Mouse (Mus musculus) CH12.LX (cell line): Measurements from ENCODE around the gene Eif2b5. TPM values are rescaled to one million over a fixed set of nuclear protein-coding genes. Genes with fewer than 3 reads are reported as not detected.

Experiments
- DNase-seq: peaks from one replicate; pipeline ENCODE4 v3.0.0-alpha.2; 2013; ENCODE audit errors: extremely low read depth
- H3K27ac ChIP-seq: 2 replicates; pipeline ENCODE4 v1.5.1; 2012; ENCODE audit warnings: low read depth, mild to moderate bottlenecking, control low read depth, moderate library complexity; ENCODE audit not compliant: insufficient read depth
- H3K27me3 ChIP-seq: replicated peaks from 2 replicates; pipeline ENCODE3; 2012; ENCODE audit warnings: inconsistent platforms
- H3K36me3 ChIP-seq, 2 experiments: replicated peaks in 1 of 2; 2 replicates each; pipeline versions ENCODE3 to v1.6.1; 2012; ENCODE audit warnings: inconsistent platforms in 1 of 2, low read length in 1 of 2, mild to moderate bottlenecking in 1 of 2, mixed read lengths in 1 of 2, moderate library complexity in 1 of 2; ENCODE audit not compliant: control insufficient read depth in 1 of 2, insufficient read depth in 1 of 2
- H3K4me1 ChIP-seq, 2 experiments: 2 replicates each; pipeline ENCODE4 v1.6.1; 2012; ENCODE audit warnings: inconsistent platforms in 1 of 2, moderate library complexity in 1 of 2; ENCODE audit not compliant: insufficient read depth in 2 of 2, control insufficient read depth in 1 of 2
- H3K4me2 ChIP-seq: 2 replicates; pipeline ENCODE4 v1.6.1; 2012; ENCODE audit warnings: low read depth, mild to moderate bottlenecking, control low read depth; ENCODE audit not compliant: poor library complexity, insufficient read depth, severe bottlenecking
- H3K4me3 ChIP-seq, 3 experiments: fragments of 150-350 bp in 1 of 3; sonication (generic) in 1 of 3; replicated peaks in 1 of 3; 2 replicates each; pipeline versions ENCODE3 to v1.5.1; 2011 to 2012; ENCODE audit warnings: low read depth in 2 of 3, low read length in 2 of 3, mild to moderate bottlenecking in 2 of 3, moderate library complexity in 2 of 3, control low read depth in 1 of 3, improper control_type of control experiment in 1 of 3, inconsistent platforms in 1 of 3, mixed read lengths in 1 of 3; ENCODE audit not compliant: poor library complexity in 1 of 3
- H3K79me2 ChIP-seq: replicated peaks from 2 replicates; pipeline ENCODE4 v1.6.1; 2012; ENCODE audit warnings: mild to moderate bottlenecking, moderate library complexity; ENCODE audit not compliant: control insufficient read depth, poor library complexity, insufficient read depth, severe bottlenecking; ENCODE audit errors: extremely low read depth
- H3K9ac ChIP-seq: 2 replicates; pipeline ENCODE4 v1.6.1; 2012; ENCODE audit warnings: low read depth, mild to moderate bottlenecking, control low read depth, moderate library complexity; ENCODE audit not compliant: insufficient read depth
- H3K9me3 ChIP-seq: replicated peaks from 2 replicates; pipeline ENCODE3; 2012; ENCODE audit warnings: low read length, inconsistent platforms, mixed read lengths
- BHLHE40 ChIP-seq: IDR thresholded peaks from 2 replicates; pipeline ENCODE4 v1.6.1; 2011; ENCODE audit warnings: mild to moderate bottlenecking, low read depth, low read length, improper control_type of control experiment
- CHD1 ChIP-seq: IDR thresholded peaks from 2 replicates; pipeline ENCODE4 v1.6.1; 2012; ENCODE audit warnings: low read depth, low read length, improper control_type of control experiment, inconsistent platforms
- CHD2 ChIP-seq: IDR thresholded peaks from 2 replicates; pipeline ENCODE4 v1.6.1; 2011; ENCODE audit warnings: low read length, improper control_type of control experiment
- E2F4 ChIP-seq: IDR thresholded peaks from 2 replicates; pipeline ENCODE4 v1.6.1; 2011; ENCODE audit warnings: low read depth, low read length, improper control_type of control experiment; ENCODE audit not compliant: insufficient replicate concordance
- ELF1 ChIP-seq: IDR thresholded peaks from 2 replicates; pipeline ENCODE4 v1.6.1; 2014; ENCODE audit warnings: low read depth, mild to moderate bottlenecking, inconsistent platforms, low read length, improper control_type of control experiment
- ETS1 ChIP-seq: conservative IDR thresholded peaks from 2 replicates; pipeline ENCODE4 v1.6.1; 2012; ENCODE audit warnings: low read depth, mild to moderate bottlenecking, inconsistent platforms, low read length, improper control_type of control experiment, moderate library complexity
- HCFC1 ChIP-seq: IDR thresholded peaks from 2 replicates; pipeline ENCODE4 v1.6.1; 2012; ENCODE audit warnings: low read depth, mild to moderate bottlenecking, inconsistent platforms, low read length, improper control_type of control experiment
- IRF4 ChIP-seq: IDR thresholded peaks from 2 replicates; pipeline ENCODE4 v1.6.1; 2014; ENCODE audit warnings: low read depth, mild to moderate bottlenecking, inconsistent platforms, low read length, improper control_type of control experiment
- JUN ChIP-seq: IDR thresholded peaks from 2 replicates; pipeline ENCODE4 v1.6.1; 2011; ENCODE audit warnings: low read depth, mild to moderate bottlenecking, low read length, improper control_type of control experiment, moderate library complexity; ENCODE audit not compliant: insufficient read depth
- JUND ChIP-seq: conservative IDR thresholded peaks from 2 replicates; pipeline ENCODE4 v1.6.1; 2011; ENCODE audit warnings: low read depth, low read length, improper control_type of control experiment
- KAT2A ChIP-seq: IDR thresholded peaks from 2 replicates; pipeline ENCODE4 v1.6.1; 2012; ENCODE audit warnings: low read length, improper control_type of control experiment, inconsistent platforms; ENCODE audit not compliant: insufficient replicate concordance
- MAFK ChIP-seq: IDR thresholded peaks from 2 replicates; pipeline ENCODE4 v1.6.1; 2011; ENCODE audit warnings: low read length, improper control_type of control experiment; ENCODE audit not compliant: insufficient replicate concordance
- MAX ChIP-seq: IDR thresholded peaks from 2 replicates; pipeline ENCODE4 v1.6.1; 2011; ENCODE audit warnings: low read length, improper control_type of control experiment
- MAZ ChIP-seq: IDR thresholded peaks from 2 replicates; pipeline ENCODE4 v1.6.1; 2012; ENCODE audit warnings: low read depth, mild to moderate bottlenecking, inconsistent platforms, low read length, improper control_type of control experiment, moderate library complexity
- MEF2A ChIP-seq: IDR thresholded peaks from 2 replicates; pipeline ENCODE4 v1.6.1; 2014; ENCODE audit warnings: low read depth, mild to moderate bottlenecking, inconsistent platforms, low read length, improper control_type of control experiment, borderline replicate concordance
- NELFE ChIP-seq: IDR thresholded peaks from 2 replicates; pipeline ENCODE4 v1.6.1; 2011; ENCODE audit warnings: low read depth, low read length, improper control_type of control experiment
- NRF1 ChIP-seq: IDR thresholded peaks from 2 replicates; pipeline ENCODE4 v1.6.1; 2014; ENCODE audit warnings: low read depth, mild to moderate bottlenecking, inconsistent platforms, low read length, improper control_type of control experiment, moderate library complexity
- PAX5 ChIP-seq: IDR thresholded peaks from 2 replicates; pipeline ENCODE4 v1.6.1; 2012; ENCODE audit warnings: low read length, inconsistent platforms, mixed read lengths
- POLR2A ChIP-seq: IDR thresholded peaks from 2 replicates; pipeline ENCODE4 v1.6.1; 2011; ENCODE audit warnings: low read depth, mild to moderate bottlenecking, improper control_type of control experiment, low read length
- RCOR1 ChIP-seq: conservative IDR thresholded peaks from 2 replicates; pipeline ENCODE4 v1.6.1; 2012; ENCODE audit warnings: low read depth, mild to moderate bottlenecking, inconsistent platforms, low read length, improper control_type of control experiment
- TBP ChIP-seq: conservative IDR thresholded peaks from 2 replicates; pipeline ENCODE4 v1.6.1; 2011; ENCODE audit warnings: low read depth, low read length, improper control_type of control experiment
- TCF12 ChIP-seq: IDR thresholded peaks from 2 replicates; pipeline ENCODE4 v1.6.1; 2014; ENCODE audit warnings: low read depth, mild to moderate bottlenecking, inconsistent platforms, low read length, improper control_type of control experiment
- UBTF ChIP-seq: IDR thresholded peaks from 2 replicates; pipeline ENCODE4 v1.6.1; 2012; ENCODE audit warnings: low read depth, mild to moderate bottlenecking, inconsistent platforms, low read length, improper control_type of control experiment, moderate library complexity
- USF2 ChIP-seq: conservative IDR thresholded peaks from 2 replicates; pipeline ENCODE4 v1.6.1; 2011; ENCODE audit warnings: low read depth, low read length, improper control_type of control experiment
- ZMIZ1 ChIP-seq: IDR thresholded peaks from 2 replicates; pipeline ENCODE4 v1.6.1; 2012; ENCODE audit warnings: low read depth, mild to moderate bottlenecking, inconsistent platforms, low read length, improper control_type of control experiment
- dilution Hi-C: fragments of 300-500 bp; cut with MboI; formaldehyde crosslinking; loops from 2 replicates; pipeline ENCODE4 v1.14.3; 2020; ENCODE audit warnings: low sequenced_read_pairs; ENCODE audit not compliant: extremely low pct_unique_long_range_greater_than_20kb, extremely low pct_ligation_motif_present
- in situ Hi-C: fragments of 300-500 bp; cut with MboI; formaldehyde crosslinking; loops from 3 replicates; pipeline ENCODE4 v1.14.3; 2019; ENCODE audit warnings: low sequenced_read_pairs, low pct_ligation_motif_present, low pct_unique_long_range_greater_than_20kb, mixed read lengths
- polyA plus RNA-seq: library from polyadenylated mRNA; unstranded; fragments of >175 nt; gene quantifications from 2 replicates; pipeline ENCODE4 v1.2.1, GENCODE M21; 2012; ENCODE audit warnings: low read depth; ENCODE audit not compliant: insufficient read length
- total RNA-seq, 2 experiments: library from RNA; depleted of rRNA; stranded (reverse); fragments of 300-350 nt in 1 of 2; fragments of >200 nt in 1 of 2; gene quantifications; 2 replicates each; pipeline ENCODE4 v1.2.3; 2012 to 2014

The Eif2b5 gene
- total and polyA plus RNA-seq, 3 experiments = 139 to 183 (median 179) TPM

DNA sequence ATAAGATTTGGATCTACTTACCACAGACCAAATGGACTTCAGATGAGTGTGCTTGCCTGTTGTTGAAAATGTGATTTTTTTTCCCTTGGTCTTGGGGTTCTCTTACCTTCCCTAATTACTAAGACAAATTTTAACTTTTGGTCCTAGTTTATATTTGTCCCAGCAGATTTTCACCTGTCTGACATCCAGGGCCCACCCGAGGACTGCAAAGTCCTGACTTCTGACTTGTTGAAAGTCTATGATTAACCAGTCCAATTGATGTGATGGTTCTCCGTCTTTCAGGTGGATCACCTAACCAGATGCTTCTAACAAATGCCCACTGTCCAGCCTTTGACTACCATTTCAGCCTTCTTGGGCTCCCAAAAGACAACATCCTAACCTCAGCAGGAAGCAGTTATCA is 27.6 kb upstream of the Eif2b5 start:
- no peak for DNase-seq
- Histone ChIP-seq H3K79me2 (no peaks in the 10 kb centered on the region), H3K4me1 (no peaks in the 10 kb centered on the region), H3K27me3 (no peaks in the 10 kb centered on the region), H3K4me2 (no peak overlapping the region), H3K36me3 (no peaks in the 10 kb centered on the region), H3K9me3 (no peaks in the 10 kb centered on the region), H3K4me3 (no peak overlapping the region), H3K9ac (no peak overlapping the region), H3K27ac (no peak overlapping the region)
- in situ Hi-C loops = no loop called here
- TF ChIP-seq MEF2A (no peak), KAT2A (no peak)
- dilution Hi-C loops = no loop called here

GRCm38 (mm10) chr16:20471686-20472085 is 26.9 kb upstream of the Eif2b5 start:
- in situ Hi-C loops (no loop called here), dilution Hi-C loops (no loop called here)

DNA sequence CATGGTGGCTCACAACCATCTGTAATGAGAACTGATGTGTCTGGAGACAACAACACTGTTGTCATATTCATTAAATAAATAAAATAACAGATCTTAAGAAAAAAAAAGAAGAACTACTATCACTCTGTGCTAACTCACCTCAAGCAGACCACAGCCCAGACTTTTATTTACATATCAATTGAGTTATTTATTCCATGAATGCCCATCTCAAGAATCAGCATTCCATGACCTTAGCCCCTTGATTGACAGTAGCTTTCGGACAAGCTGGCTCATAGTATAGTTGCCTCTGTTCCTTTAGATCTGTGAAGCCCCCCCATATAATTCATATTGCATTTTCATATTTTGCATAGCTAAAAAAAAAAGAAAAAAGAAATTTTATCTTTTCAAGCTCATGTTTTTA is 24.9 kb upstream of the Eif2b5 start:
- H3K27me3 ChIP-seq = no peaks in the 10 kb centered on the region
- H3K9me3 ChIP-seq = no peaks in the 10 kb centered on the region
- in situ Hi-C loops = no loop called here
- no peak overlapping the region for H3K9ac ChIP-seq
- DNase-seq = no peak
- H3K27ac ChIP-seq = no peak overlapping the region
- H3K4me2 ChIP-seq = no peak overlapping the region
- H3K36me3 ChIP-seq = no peaks in the 10 kb centered on the region
- dilution Hi-C loops = no loop called here
- no peak overlapping the region for H3K4me3 ChIP-seq
- H3K4me1 ChIP-seq = no peaks in the 10 kb centered on the region
- no peak for TF ChIP-seq ELF1
- TF ChIP-seq MAZ = no peak
- no peak for TF ChIP-seq POLR2A
- TF ChIP-seq TBP = no peak
- TF ChIP-seq RCOR1 = no peak
- no peak for TF ChIP-seq TCF12
- no peak for TF ChIP-seq HCFC1
- TF ChIP-seq CHD2 = no peak
- TF ChIP-seq BHLHE40 = no peak
- TF ChIP-seq MAX = no peak
- no peaks in the 10 kb centered on the region for H3K79me2 ChIP-seq

More at GRCm38 (mm10) chr16:20471686-20472085, 26.9 kb upstream of the Eif2b5 start:
- H3K27me3 ChIP-seq = no peaks in the 10 kb centered on the region
- no peaks in the 10 kb centered on the region for H3K4me1 ChIP-seq
- TF ChIP-seq JUN (no peak), ETS1 (no peak), MEF2A (no peak), TCF12 (no peak), NRF1 (no peak), JUND (no peak), RCOR1 (no peak), HCFC1 (no peak), KAT2A (no peak), ELF1 (no peak), ZMIZ1 (no peak), MAX (no peak), CHD1 (no peak), MAFK (no peak), E2F4 (no peak), IRF4 (no peak), PAX5 (no peak), USF2 (no peak), NELFE (no peak), UBTF (no peak)
- H3K79me2 ChIP-seq = no peaks in the 10 kb centered on the region
- no peaks in the 10 kb centered on the region for H3K36me3 ChIP-seq
- DNase-seq = no peak
- no peak overlapping the region for H3K9ac ChIP-seq
- no peak overlapping the region for H3K4me3 ChIP-seq
- no peak overlapping the region for H3K27ac ChIP-seq
- H3K9me3 ChIP-seq = no peaks in the 10 kb centered on the region
- no peak overlapping the region for H3K4me2 ChIP-seq
